Mouse (Mus musculus) kidney, embryonic 15.5 days (tissue): Measurements from ENCODE around the gene 4930407I10Rik. TPM values are rescaled to one million over a fixed set of nuclear protein-coding genes. Genes with fewer than 3 reads are reported as not detected.

Source experiments
- ATAC-seq: fragments of 200-750 bp; cut with Nextera tagmentation; replicated peaks from 2 replicates; pipeline ENCODE4 v1.8.0; 2017; ENCODE audit warnings: moderate TSS enrichment; ENCODE audit not compliant: low FRiP score
- H3K27ac ChIP-seq: fragments of 300-500 bp; sonication (generic); 2 replicates; pipeline ENCODE4 v1.5.1; 2015; ENCODE audit warnings: mild to moderate bottlenecking, inconsistent platforms
- H3K27me3 ChIP-seq: fragments of 300-500 bp; sonication (generic); 2 replicates; pipeline ENCODE4 v1.6.1; 2015; ENCODE audit warnings: inconsistent platforms
- H3K36me3 ChIP-seq: fragments of 300-500 bp; sonication (generic); 2 replicates; pipeline ENCODE4 v1.6.1; 2015; ENCODE audit warnings: inconsistent platforms
- H3K4me1 ChIP-seq: fragments of 300-500 bp; sonication (generic); 2 replicates; pipeline ENCODE4 v1.6.1; 2015; ENCODE audit warnings: inconsistent platforms
- H3K4me2 ChIP-seq: fragments of 300-500 bp; sonication (generic); 2 replicates; pipeline ENCODE4 v1.6.1; 2015; ENCODE audit warnings: moderate library complexity, mild to moderate bottlenecking, inconsistent platforms
- H3K4me3 ChIP-seq: fragments of 300-500 bp; sonication (generic); replicated peaks from 2 replicates; pipeline ENCODE4 v1.5.1; 2015; ENCODE audit warnings: mild to moderate bottlenecking, inconsistent platforms
- H3K9ac ChIP-seq: fragments of 300-500 bp; sonication (generic); 2 replicates; pipeline ENCODE4 v1.6.1; 2015; ENCODE audit warnings: mild to moderate bottlenecking, inconsistent platforms
- H3K9me3 ChIP-seq: fragments of 300-500 bp; sonication (generic); replicated peaks from 2 replicates; pipeline ENCODE4 v1.6.1; 2016; ENCODE audit warnings: inconsistent platforms
- WGBS: fragments of 180-500 bp; shearing (Covaris S2); methylation state at CpG from one replicate; pipeline ENCODE4 v1.1.7; 2015; ENCODE audit warnings: mixed read lengths; 5-methylcytosine and 5-hydroxymethylcytosine counted together
- polyA plus RNA-seq: library from polyadenylated mRNA; unstranded; fragments of >200 nt; fragmentation: Nextera tagmentation; extraction: Ambion mirVana; gene quantifications from 2 replicates; pipeline ENCODE4 v1.2.1, GENCODE M21; 2015

4930407I10Rik gene
- polyA plus RNA-seq = 0.03 TPM in 1 of 2 replicates, not detected in the other

GRCm38 (mm10) chr15:82058719-82059201, at the start of gene 4930407I10Rik:
4930407I10Rik (plus strand) TSS chr15:82059151.
- Histone ChIP-seq H3K4me2 (no peak within 1 kb of the TSS), H3K36me3 (no peaks in the 10 kb centered on the region), H3K9me3 (no peaks in the 10 kb centered on the region), H3K27me3 (peaks cover 20% of the 10 kb centered on the region), H3K9ac (no peak within 1 kb of the TSS), H3K4me3 (no peak within 1 kb of the TSS), H3K4me1 (no peaks in the 10 kb centered on the region), H3K27ac (no peak within 1 kb of the TSS)
- WGBS = 86% methylated on average over 1 of the region's 1 CpGs
- no peak for ATAC-seq

GRCm38 (mm10) chr15:82011947-82012346, 47.0 kb upstream of the 4930407I10Rik start:
- H3K9ac ChIP-seq = no peak overlapping the region
- WGBS = 86% methylated on average over 6 of the region's 6 CpGs

GRCm38 (mm10) chr15:82014745-82015391, 44.1 kb upstream of the 4930407I10Rik start:
- H3K4me2 ChIP-seq = peak overlapping the region; percentile 91
- peaks cover 32% of the 10 kb centered on the region for H3K4me1 ChIP-seq
- WGBS = 15% methylated on average over 9 of the region's 9 CpGs
- peaks cover 13% of the 10 kb centered on the region for H3K36me3 ChIP-seq
- H3K27ac ChIP-seq = peak overlapping the region; percentile 84
- no peak for ATAC-seq
- peak overlapping the region; percentile 98 for H3K4me3 ChIP-seq
- H3K9me3 ChIP-seq = no peaks in the 10 kb centered on the region
- H3K9ac ChIP-seq = peak overlapping the region; percentile 89
- H3K27me3 ChIP-seq = no peaks in the 10 kb centered on the region

More at GRCm38 (mm10) chr15:82011947-82012346, 47.0 kb upstream of the 4930407I10Rik start:
- H3K4me1 ChIP-seq = peaks cover 28% of the 10 kb centered on the region
- no peaks in the 10 kb centered on the region for H3K9me3 ChIP-seq
- no peaks in the 10 kb centered on the region; the same call in 1 of the 2 replicates for H3K36me3 ChIP-seq
- H3K27me3 ChIP-seq = no peaks in the 10 kb centered on the region
- no peak overlapping the region for H3K4me2 ChIP-seq
- no peak overlapping the region for H3K27ac ChIP-seq
- no peak for ATAC-seq
- H3K4me3 ChIP-seq = no peak overlapping the region

- under 1% methylated on average over 39 of the region's 39 CpGs for WGBS
- H3K27me3 ChIP-seq = no peaks in the 10 kb centered on the region
- H3K4me2 ChIP-seq = peak overlapping the region; percentile 91
- peak overlapping the region; percentile 84 for H3K27ac ChIP-seq
- peaks cover 32% of the 10 kb centered on the region for H3K4me1 ChIP-seq
- peak overlapping the region; percentile 98 for H3K4me3 ChIP-seq
- no peaks in the 10 kb centered on the region for H3K9me3 ChIP-seq
- H3K9ac ChIP-seq = peak overlapping the region; percentile 89
- peaks cover 16% of the 10 kb centered on the region for H3K36me3 ChIP-seq
- ATAC-seq = peak; percentile 26
These were observed 43.4 kb upstream of the 4930407I10Rik start for GRCm38 (mm10) chr15:82015392-82016100.

- WGBS = under 1% methylated on average over 52 of the region's 53 CpGs
- peak overlapping the region; percentile 88 for H3K27ac ChIP-seq
- no peaks in the 10 kb centered on the region for H3K27me3 ChIP-seq
- peak overlapping the region; percentile 98 for H3K4me3 ChIP-seq
- H3K9ac ChIP-seq = peak overlapping the region; percentile 89
- no peaks in the 10 kb centered on the region for H3K9me3 ChIP-seq
- peak; percentile 96 for ATAC-seq
- peaks cover 19% of the 10 kb centered on the region for H3K36me3 ChIP-seq
- H3K4me1 ChIP-seq = peaks cover 32% of the 10 kb centered on the region
- peak overlapping the region; percentile 91 for H3K4me2 ChIP-seq
These were observed 42.7 kb upstream of the 4930407I10Rik start for GRCm38 (mm10) chr15:82016101-82016808.

GRCm38 (mm10) chr15:82016830-82017229, 42.1 kb upstream of the 4930407I10Rik start:
- H3K4me3 ChIP-seq = peak overlapping the region; percentile 98
- peak overlapping the region; percentile 91 for H3K4me2 ChIP-seq
- H3K9ac ChIP-seq = peak overlapping the region; percentile 89
- WGBS = 26% methylated on average over 6 of the region's 6 CpGs
- peaks cover 32% of the 10 kb centered on the region for H3K4me1 ChIP-seq
- H3K27me3 ChIP-seq = no peaks in the 10 kb centered on the region
- H3K27ac ChIP-seq = peak overlapping the region; percentile 88
- peaks cover 25% of the 10 kb centered on the region for H3K36me3 ChIP-seq
- no peaks in the 10 kb centered on the region for H3K9me3 ChIP-seq
- ATAC-seq = no peak

- 65% methylated on average over 4 of the region's 4 CpGs for WGBS
- H3K27ac ChIP-seq = no peak overlapping the region
- ATAC-seq = no peak
- H3K9me3 ChIP-seq = no peaks in the 10 kb centered on the region
- H3K36me3 ChIP-seq = peaks cover 31% of the 10 kb centered on the region
- peaks cover 32% of the 10 kb centered on the region for H3K4me1 ChIP-seq
- H3K4me2 ChIP-seq = 0 out of 2 replicates have a peak overlapping the region, but pooled peaks have one; percentile 17
- H3K4me3 ChIP-seq = 0 out of 2 replicates have a peak overlapping the region, but pooled peaks have one; percentile 8
- H3K9ac ChIP-seq = no peak overlapping the region
- H3K27me3 ChIP-seq = no peaks in the 10 kb centered on the region
These were observed 41.5 kb upstream of the 4930407I10Rik start for GRCm38 (mm10) chr15:82017461-82017860.

- no peaks in the 10 kb centered on the region for H3K27me3 ChIP-seq
These were observed 39.7 kb upstream of the 4930407I10Rik start for GRCm38 (mm10) chr15:82019288-82019687.

GRCm38 (mm10) chr15:82022535-82023088, 36.3 kb upstream of the 4930407I10Rik start:
- Histone ChIP-seq H3K9ac (no peak overlapping the region), H3K4me2 (no peak overlapping the region), H3K9me3 (no peaks in the 10 kb centered on the region), H3K4me3 (no peak overlapping the region), H3K4me1 (no peaks in the 10 kb centered on the region), H3K36me3 (peaks cover 83% of the 10 kb centered on the region), H3K27me3 (no peaks in the 10 kb centered on the region), H3K27ac (no peak overlapping the region)
- 89% methylated on average over 13 of the region's 13 CpGs for WGBS
- ATAC-seq = no peak

More at GRCm38 (mm10) chr15:82019288-82019687, 39.7 kb upstream of the 4930407I10Rik start:
- Histone ChIP-seq H3K4me3 (no peak overlapping the region), H3K27ac (no peak overlapping the region), H3K9ac (no peak overlapping the region), H3K36me3 (peaks cover 50% of the 10 kb centered on the region), H3K4me1 (peaks cover 21% of the 10 kb centered on the region), H3K4me2 (no peak overlapping the region), H3K9me3 (no peaks in the 10 kb centered on the region)
- no peak for ATAC-seq
- WGBS = 83% methylated on average over 3 of the region's 3 CpGs

- Histone ChIP-seq H3K4me1 (no peaks in the 10 kb centered on the region), H3K36me3 (peaks cover 91% of the 10 kb centered on the region), H3K9me3 (no peaks in the 10 kb centered on the region), H3K27ac (no peak overlapping the region), H3K4me2 (no peak overlapping the region), H3K27me3 (no peaks in the 10 kb centered on the region), H3K4me3 (no peak overlapping the region), H3K9ac (no peak overlapping the region)
- 89% methylated on average over 6 of the region's 6 CpGs for WGBS
- ATAC-seq = no peak
These were observed 34.9 kb upstream of the 4930407I10Rik start for GRCm38 (mm10) chr15:82023965-82024635.

- H3K27me3 ChIP-seq = no peaks in the 10 kb centered on the region
- no peaks in the 10 kb centered on the region for H3K9me3 ChIP-seq
- H3K27ac ChIP-seq = no peak overlapping the region
- WGBS = 88% methylated on average over 7 of the region's 7 CpGs
- no peak overlapping the region for H3K4me2 ChIP-seq
- H3K9ac ChIP-seq = no peak overlapping the region
- no peak overlapping the region for H3K4me3 ChIP-seq
- H3K4me1 ChIP-seq = no peaks in the 10 kb centered on the region
- H3K36me3 ChIP-seq = peaks cover 98% of the 10 kb centered on the region
- no peak for ATAC-seq
These were observed 31.7 kb upstream of the 4930407I10Rik start for GRCm38 (mm10) chr15:82027276-82027675.
